Mouse (Mus musculus) left cerebral cortex, adult 2 months (tissue): ENCODE measurements at regions not wholly inside any gene's neighbourhood (a gene's known extent, or its start where the extent isn't known, plus 50 kb on each side); places are given as distances from the start of the nearest gene placed in this dataset.

Source experiments
- DNase-seq, 2 experiments: peaks; one replicate each; pipeline ENCODE4 v3.0.0; 2021 to 2022; ENCODE audit warnings: low spot score in 2 of 2, mixed read lengths in 1 of 2; ENCODE audit errors: extremely low spot score in 1 of 2
- H3K27ac ChIP-seq: fragments of 200-600 bp; 2 replicates; pipeline ENCODE4 v1.8.1; 2022
- H3K4me3 ChIP-seq: fragments of 200-600 bp; 2 replicates; pipeline ENCODE4 v1.8.1; 2022
- CTCF ChIP-seq: fragments of 200-600 bp; IDR thresholded peaks from 2 replicates; pipeline ENCODE4 v1.8.1; 2022; ENCODE audit warnings: antibody characterized with exemption, mild to moderate bottlenecking, moderate library complexity
- intact Hi-C: fragments of 180-260 bp; cut with DNase I; formaldehyde crosslinking; loops from one replicate; pipeline ENCODE4 v1.15.1; 2025

GRCm38 (mm10) chr17:44336842-44337241 is 148.5 kb downstream of the Clic5 start:
- no peak for DNase-seq
- intact Hi-C loops: no loop called here
- TF ChIP-seq CTCF: no peak
- no peak overlapping the region for H3K27ac ChIP-seq
- H3K4me3 ChIP-seq: no peak overlapping the region

DNA sequence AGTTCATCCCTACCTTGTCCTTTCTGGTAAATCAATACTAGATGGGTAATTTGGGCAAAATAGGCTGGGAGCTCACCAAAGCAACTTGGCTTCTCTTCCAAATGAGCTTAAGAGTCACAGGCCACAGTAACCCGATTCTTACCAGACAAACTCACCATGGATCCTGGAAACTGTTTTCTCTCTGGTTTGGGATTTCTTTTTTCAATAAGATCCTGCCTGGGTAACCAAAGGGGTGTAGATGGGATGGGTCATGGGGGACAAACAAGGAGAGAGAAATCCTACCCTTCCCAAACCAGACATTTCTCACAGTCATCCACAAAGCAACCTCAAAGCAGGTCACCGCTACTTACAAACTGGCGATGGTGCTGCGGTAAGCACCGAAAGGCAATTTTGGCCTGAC is 148.9 kb downstream of the Clic5 start:
- no peak overlapping the region for H3K4me3 ChIP-seq
- no peak for TF ChIP-seq CTCF
- DNase-seq: no peak
- H3K27ac ChIP-seq: no peak overlapping the region
- intact Hi-C loops: no loop called here

DNA sequence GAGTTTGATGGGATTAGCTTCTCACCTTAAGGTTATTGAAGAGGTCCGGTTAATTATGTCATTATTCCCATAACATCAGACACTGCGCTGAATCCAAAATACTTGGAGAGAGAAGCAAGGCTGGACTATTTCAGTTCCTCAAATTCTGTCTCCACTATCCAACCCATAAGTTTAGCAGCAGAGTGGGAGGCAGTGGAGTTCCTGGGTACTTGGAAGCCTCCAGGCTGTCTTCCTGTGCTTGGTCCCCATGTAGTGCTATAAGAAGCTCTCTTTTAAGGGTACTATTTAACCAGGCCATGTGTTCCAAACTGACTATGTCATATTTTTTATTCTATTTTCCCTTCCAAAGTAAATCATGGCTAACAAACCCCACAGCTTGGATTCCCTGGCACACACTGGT is 156.2 kb downstream of the Clic5 start:
- intact Hi-C loops: no loop called here
- Histone ChIP-seq H3K27ac (no peak overlapping the region), H3K4me3 (no peak overlapping the region)
- TF ChIP-seq CTCF: no peak
- DNase-seq: no peak

DNA sequence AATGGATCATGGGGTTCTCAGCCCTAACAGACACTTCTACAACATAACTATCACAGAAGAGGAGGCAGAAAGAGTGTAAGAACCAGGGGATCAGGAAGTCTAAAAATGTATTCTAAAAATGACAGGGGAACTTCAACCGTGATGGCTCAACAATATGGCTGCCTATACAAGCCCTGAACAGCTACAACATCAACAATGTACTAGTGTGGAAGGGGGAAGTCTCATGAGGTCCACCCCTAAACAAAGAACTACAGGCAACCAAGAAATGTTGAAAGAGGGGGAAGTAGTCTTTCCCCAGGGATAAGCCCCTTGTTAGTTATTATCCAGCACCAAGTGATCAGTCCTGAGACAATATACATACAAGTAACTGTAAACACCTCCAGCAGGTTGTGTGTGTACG is 157.0 kb downstream of the Clic5 start:
- no peak for TF ChIP-seq CTCF
- Histone ChIP-seq H3K27ac (no peak overlapping the region), H3K4me3 (no peak overlapping the region)
- intact Hi-C loops: no loop called here
- no peak for DNase-seq

GRCm38 (mm10) chr17:44350201-44350948 is 162.0 kb downstream of the Clic5 start:
- DNase-seq: no peak
- Histone ChIP-seq H3K27ac (no peak overlapping the region), H3K4me3 (no peak overlapping the region)
- no peak for TF ChIP-seq CTCF
- intact Hi-C loops: no loop called here

DNA sequence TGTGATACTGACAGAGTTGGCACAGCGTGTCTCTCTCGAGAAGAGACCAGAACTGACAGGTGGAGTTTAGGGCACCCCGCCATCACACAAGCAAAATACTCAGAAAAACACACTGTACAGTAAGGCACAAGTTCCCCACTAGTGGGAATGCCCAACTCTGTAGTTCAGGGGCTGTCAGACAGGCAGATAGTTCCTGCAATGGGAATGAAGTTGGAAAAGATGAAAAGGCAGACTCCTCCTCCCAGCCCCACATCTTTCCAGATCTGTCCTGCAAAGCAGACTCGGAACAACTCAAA is 162.5 kb downstream of the Clic5 start:
- intact Hi-C loops: no loop called here
- no peak overlapping the region for H3K27ac ChIP-seq
- H3K4me3 ChIP-seq: no peak overlapping the region
- no peak for TF ChIP-seq CTCF
- DNase-seq: no peak

GRCm38 (mm10) chr17:44351499-44352117 is 163.2 kb downstream of the Clic5 start:
- intact Hi-C loops: no loop called here
- Histone ChIP-seq H3K27ac (no peak overlapping the region), H3K4me3 (no peak overlapping the region)
- DNase-seq: no peak
- TF ChIP-seq CTCF: no peak; the same call in 1 of the 2 replicates

- no peak for TF ChIP-seq CTCF
Measured at GRCm38 (mm10) chr17:44352142-44352541, 163.8 kb downstream of the Clic5 start.

GRCm38 (mm10) chr17:44363111-44363510 is 174.7 kb downstream of the Clic5 start:
- Histone ChIP-seq H3K4me3 (no peak overlapping the region), H3K27ac (no peak overlapping the region)
- no peak for TF ChIP-seq CTCF
- no peak for DNase-seq
- intact Hi-C loops: no loop called here

More at GRCm38 (mm10) chr17:44352142-44352541, 163.8 kb downstream of the Clic5 start:
- DNase-seq: no peak
- no peak overlapping the region for H3K27ac ChIP-seq
- intact Hi-C loops: no loop called here
- H3K4me3 ChIP-seq: no peak overlapping the region

DNA sequence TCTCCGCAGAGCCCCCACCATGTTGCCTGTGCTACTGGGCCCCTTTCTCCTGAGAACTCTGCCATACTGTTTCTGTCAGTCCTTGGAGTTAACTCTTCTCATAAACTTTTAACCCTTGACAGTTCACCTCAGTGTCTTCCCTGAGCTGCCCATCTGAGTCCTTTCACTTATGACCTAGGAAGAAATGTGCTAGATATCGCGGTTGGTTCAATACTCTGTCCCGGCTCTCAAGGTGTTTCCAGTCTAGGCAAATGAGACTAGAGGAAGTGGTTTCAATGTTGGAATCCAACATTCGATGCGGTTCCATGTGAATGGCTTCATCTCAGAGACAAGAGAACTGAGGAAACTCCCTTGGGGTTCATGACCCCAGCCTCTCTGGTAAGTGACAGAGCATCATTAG is 176.1 kb downstream of the Clic5 start:
- Histone ChIP-seq H3K27ac (no peak overlapping the region), H3K4me3 (no peak overlapping the region)
- no peak for DNase-seq
- TF ChIP-seq CTCF: no peak
- intact Hi-C loops: no loop called here

DNA sequence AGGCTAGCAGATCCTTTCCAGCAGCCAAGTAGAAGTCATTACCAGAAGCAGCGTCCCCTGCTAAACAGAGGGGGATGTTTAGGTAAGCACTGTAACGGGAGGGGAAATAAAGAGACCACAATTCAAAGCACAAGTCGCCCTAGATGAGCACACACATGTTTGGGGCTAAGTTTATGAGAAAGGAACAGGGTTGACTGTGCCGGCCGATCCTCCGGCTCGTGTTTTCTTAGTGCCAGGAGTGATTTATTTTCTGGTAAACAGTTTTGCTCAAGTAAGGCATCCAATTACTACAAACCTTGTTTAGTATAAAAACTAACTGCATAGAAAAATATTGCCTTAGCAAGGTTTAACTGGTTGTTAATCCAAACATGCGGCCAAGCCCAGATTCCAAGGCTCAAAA is 178.1 kb downstream of the Clic5 start:
- TF ChIP-seq CTCF: no peak
- Histone ChIP-seq H3K27ac (no peak overlapping the region), H3K4me3 (no peak overlapping the region)
- no peak for DNase-seq
- intact Hi-C loops: no loop called here

- Histone ChIP-seq H3K27ac (no peak overlapping the region), H3K4me3 (no peak overlapping the region)
- intact Hi-C loops: no loop called here
- DNase-seq: no peak
- TF ChIP-seq CTCF: no peak
Measured at GRCm38 (mm10) chr17:44367561-44367960, 179.2 kb downstream of the Clic5 start.

DNA sequence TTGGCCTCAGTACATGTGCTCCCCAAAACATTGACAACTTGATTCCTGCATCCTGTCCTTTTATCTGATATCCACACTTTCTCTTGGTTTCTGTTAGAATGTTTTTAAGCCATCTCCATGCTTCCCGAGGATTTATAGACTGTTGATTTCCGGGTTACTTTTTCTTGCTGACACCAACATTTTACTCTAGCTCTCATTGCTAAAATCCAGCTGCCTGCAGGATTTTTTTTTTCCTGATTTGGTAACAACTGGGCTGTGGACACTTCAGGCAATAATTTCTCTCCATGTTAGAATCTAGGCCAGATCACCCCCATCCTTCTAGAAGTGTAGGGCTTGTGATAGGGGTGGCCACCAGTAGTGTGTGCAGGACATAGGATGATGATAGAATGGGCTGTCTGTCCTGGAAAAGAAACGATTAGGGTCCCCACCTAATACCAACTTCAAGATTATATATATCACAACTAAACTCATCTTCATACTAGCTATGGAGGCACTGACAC is 182.6 kb downstream of the Clic5 start:
- DNase-seq: no peak
- intact Hi-C loops: no loop called here
- Histone ChIP-seq H3K27ac (no peak overlapping the region), H3K4me3 (no peak overlapping the region)
- no peak for TF ChIP-seq CTCF
